Mouse (Mus musculus) cortical plate, adult 2 months (tissue): Measurements from ENCODE around the gene Hkdc1.
A peak's percentile ranks its signal among the peaks of the same experiment; 100 is the strongest.

Experiments
- CTCF ChIP-seq: fragments of 200-500 bp; IDR thresholded peaks from 2 replicates; pipeline ENCODE4 v1.5.1; 2011; ENCODE audit warnings: mild to moderate bottlenecking, control low read depth, low read length; ENCODE audit not compliant: insufficient read depth; ENCODE audit errors: extremely low read depth
- POLR2A ChIP-seq: fragments of 200-500 bp; IDR thresholded peaks from 2 replicates; pipeline ENCODE4 v1.6.1; 2011; ENCODE audit warnings: mild to moderate bottlenecking, low read length, control low read depth; ENCODE audit not compliant: insufficient read depth; ENCODE audit errors: extremely low read depth

DNA sequence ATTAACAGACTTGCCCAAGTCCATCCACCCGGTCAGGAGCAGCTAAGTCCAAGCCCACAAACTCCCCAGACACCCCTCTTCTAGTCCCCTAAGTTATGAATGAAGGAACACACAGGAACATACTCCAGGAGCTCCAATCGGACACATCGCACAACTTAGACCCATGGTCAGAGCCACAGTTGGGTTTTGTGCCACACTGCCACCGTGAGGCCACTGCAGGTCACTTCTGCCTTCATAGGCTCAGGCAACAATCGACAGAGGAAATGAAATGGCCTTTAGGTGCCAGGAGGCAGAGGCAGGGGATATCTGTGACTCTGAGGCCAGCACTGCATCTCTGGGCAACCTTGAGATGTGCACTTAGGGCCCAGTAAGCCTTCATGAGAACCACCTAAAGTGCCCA lies 11.3 kb downstream of the Hkdc1 start:
- TF ChIP-seq CTCF, result peak; percentile 89
- TF ChIP-seq POLR2A, result no peak
